Mouse (Mus musculus): Measurements from ENCODE around the gene Rimklb.
A peak's percentile ranks its signal among the peaks of the same experiment; 100 is the strongest.

Rimklb gene

GRCm38 (mm10) chr6:122427456-122427855 is 71.1 kb downstream of the Rimklb start:
- DNase-seq (ENCODE audit: low spot score) = no peak

- DNase-seq (ENCODE audit: low spot score) = no peak
Measured at GRCm38 (mm10) chr6:122417015-122417414, 81.5 kb downstream of the Rimklb start.

GRCm38 (mm10) chr6:122416347-122416746 is 82.2 kb downstream of the Rimklb start:
- no peak for DNase-seq (ENCODE audit: low spot score)

DNA sequence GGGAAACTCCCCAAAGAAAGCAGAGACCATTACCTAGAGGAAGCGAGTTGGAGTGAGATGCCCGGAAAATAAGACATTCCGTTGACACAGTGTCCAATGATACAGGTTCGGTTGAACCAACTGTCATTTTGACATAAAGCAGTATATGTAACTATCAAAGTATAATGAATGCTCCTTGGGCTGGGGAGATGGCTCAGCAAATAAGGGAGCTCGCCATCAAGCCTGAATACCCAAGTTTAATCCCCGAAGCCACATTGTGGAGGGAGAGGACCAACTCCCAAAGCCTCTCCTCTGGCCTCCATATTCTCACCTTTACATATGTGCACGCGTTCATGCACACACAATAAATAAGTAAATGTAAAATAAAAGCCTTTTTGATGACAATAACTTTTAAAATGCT is 87.3 kb downstream of the Rimklb start:
- DNase-seq (ENCODE audit: low spot score) = no peak

- DNase-seq (ENCODE audit: low spot score) = peak; percentile 37
Measured at GRCm38 (mm10) chr6:122402240-122402639, 96.3 kb downstream of the Rimklb start.

- no peak for DNase-seq (ENCODE audit: low spot score)
Measured at GRCm38 (mm10) chr6:122400263-122400662, 98.3 kb downstream of the Rimklb start.
